Mouse (Mus musculus): Measurements from ENCODE around the gene Tmem274. TPM values are rescaled to one million over a fixed set of nuclear protein-coding genes. Genes with fewer than 3 reads are reported as not detected.

The Tmem274 gene
- polyA plus RNA-seq, 1 experiment = not detected

- DNase-seq = no peak
- no peaks in the 10 kb centered on the region for H3K27me3 ChIP-seq (replicated peaks; ENCODE audit: control insufficient read depth, insufficient read depth, low read length)
- TF ChIP-seq CTCF (conservative IDR thresholded peaks at IDR 0.05; ENCODE audit: insufficient read depth, insufficient read length, low read depth, low read length) (no peak), POLR2A (IDR thresholded peaks at IDR 0.05; ENCODE audit: low read depth, low read length) (no peak)
- WGBS = 92% methylated on average over 14 of the region's 14 CpGs
- no peak overlapping the region for H3K27ac ChIP-seq (ENCODE audit: insufficient read depth, low read depth, low read length)
- H3K4me1 ChIP-seq (ENCODE audit: control insufficient read depth, insufficient read depth, low read length) = no peaks in the 10 kb centered on the region
- H3K4me3 ChIP-seq (ENCODE audit: insufficient read depth, low read depth, low read length) = no peak overlapping the region
- H3K36me3 ChIP-seq (ENCODE audit: control insufficient read depth, insufficient read depth, low read length) = no peaks in the 10 kb centered on the region; the same call in 1 of the 2 replicates
Measured at GRCm38 (mm10) chr4:149489415-149490240, 12.4 kb downstream of the Tmem274 start.

DNA sequence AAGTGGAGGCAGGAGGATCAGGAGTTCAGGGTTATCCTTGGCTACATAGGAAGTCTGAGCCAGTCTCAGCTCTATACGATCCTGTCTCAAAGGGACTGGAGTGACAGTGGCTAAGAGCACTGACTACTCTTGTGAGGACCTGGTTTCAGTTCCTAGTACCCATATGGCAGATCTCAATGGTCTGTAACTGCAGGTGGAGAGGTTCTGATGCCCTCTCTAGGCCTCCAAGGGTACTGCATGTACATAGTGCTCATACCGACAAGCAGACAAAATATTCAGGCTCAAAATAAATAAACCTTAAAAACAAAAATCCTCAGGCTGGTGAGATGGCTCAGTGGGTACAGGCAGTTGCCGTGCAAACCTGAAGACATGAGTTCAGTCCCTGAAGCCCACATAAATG is 14.0 kb downstream of the Tmem274 start:
- TF ChIP-seq CTCF (conservative IDR thresholded peaks at IDR 0.05; ENCODE audit: insufficient read depth, insufficient read length, low read depth, low read length) = 0 out of 2 replicates have a peak, but pooled peaks have one; percentile 12
- TF ChIP-seq POLR2A (IDR thresholded peaks at IDR 0.05; ENCODE audit: low read depth, low read length) = no peak
- Histone ChIP-seq H3K36me3 (ENCODE audit: control insufficient read depth, insufficient read depth, low read length) (no peaks in the 10 kb centered on the region; the same call in 1 of the 2 replicates), H3K4me3 (ENCODE audit: insufficient read depth, low read depth, low read length) (no peak overlapping the region), H3K27ac (ENCODE audit: insufficient read depth, low read depth, low read length) (no peak overlapping the region), H3K27me3 (replicated peaks; ENCODE audit: control insufficient read depth, insufficient read depth, low read length) (no peaks in the 10 kb centered on the region), H3K4me1 (ENCODE audit: control insufficient read depth, insufficient read depth, low read length) (no peaks in the 10 kb centered on the region)
- over 99% methylated on average over 3 of the region's 3 CpGs for WGBS
- DNase-seq = no peak

GRCm38 (mm10) chr4:149496612-149497011 is 19.4 kb downstream of the Tmem274 start:
- no peaks in the 10 kb centered on the region for H3K4me1 ChIP-seq (ENCODE audit: control insufficient read depth, insufficient read depth, low read length)
- no peaks in the 10 kb centered on the region for H3K27me3 ChIP-seq (replicated peaks; ENCODE audit: control insufficient read depth, insufficient read depth, low read length)
- H3K27ac ChIP-seq (ENCODE audit: insufficient read depth, low read depth, low read length) = no peak overlapping the region
- TF ChIP-seq POLR2A (IDR thresholded peaks at IDR 0.05; ENCODE audit: low read depth, low read length) = no peak
- TF ChIP-seq CTCF (conservative IDR thresholded peaks at IDR 0.05; ENCODE audit: insufficient read depth, insufficient read length, low read depth, low read length) = no peak
- DNase-seq = no peak
- WGBS = 86% methylated on average over 2 of the region's 2 CpGs
- H3K4me3 ChIP-seq (ENCODE audit: insufficient read depth, low read depth, low read length) = no peak overlapping the region
- peaks cover 1% of the 10 kb centered on the region; the same call in 1 of the 2 replicates for H3K36me3 ChIP-seq (ENCODE audit: control insufficient read depth, insufficient read depth, low read length)

DNA sequence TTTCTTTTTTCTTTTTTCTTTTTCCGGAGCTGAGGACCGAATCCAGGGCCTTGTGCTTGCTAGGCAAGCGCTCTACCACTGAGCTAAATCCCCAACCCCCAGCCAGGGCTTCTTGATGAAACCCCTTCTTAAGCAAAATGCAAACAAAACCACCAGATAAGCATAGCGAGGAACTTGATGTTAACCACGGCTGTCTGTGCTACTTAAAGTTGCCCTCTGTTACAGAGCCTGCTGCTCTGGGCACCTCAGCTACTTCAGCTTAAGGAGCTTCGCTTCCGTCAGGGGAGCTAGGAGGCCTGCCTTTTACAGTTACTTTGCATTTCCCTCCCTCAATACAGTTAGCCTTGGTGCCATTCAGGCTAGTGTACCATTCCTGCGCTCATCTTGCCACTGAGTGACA is 21.7 kb downstream of the Tmem274 start:
- Histone ChIP-seq H3K36me3 (ENCODE audit: control insufficient read depth, insufficient read depth, low read length) (0 out of 2 replicates have a peak, but pooled peaks cover 1% of the 10 kb centered on the region), H3K4me3 (ENCODE audit: insufficient read depth, low read depth, low read length) (no peak overlapping the region), H3K4me1 (ENCODE audit: control insufficient read depth, insufficient read depth, low read length) (no peaks in the 10 kb centered on the region), H3K27me3 (replicated peaks; ENCODE audit: control insufficient read depth, insufficient read depth, low read length) (no peaks in the 10 kb centered on the region), H3K27ac (ENCODE audit: insufficient read depth, low read depth, low read length) (no peak overlapping the region)
- TF ChIP-seq CTCF (conservative IDR thresholded peaks at IDR 0.05; ENCODE audit: insufficient read depth, insufficient read length, low read depth, low read length) (no peak), POLR2A (IDR thresholded peaks at IDR 0.05; ENCODE audit: low read depth, low read length) (no peak)
- 94% methylated on average over 8 of the region's 8 CpGs for WGBS
- DNase-seq = no peak

GRCm38 (mm10) chr4:149499790-149500189 is 22.6 kb downstream of the Tmem274 start:
- H3K4me1 ChIP-seq (ENCODE audit: control insufficient read depth, insufficient read depth, low read length) = no peaks in the 10 kb centered on the region
- no peak for TF ChIP-seq CTCF (conservative IDR thresholded peaks at IDR 0.05; ENCODE audit: insufficient read depth, insufficient read length, low read depth, low read length)
- TF ChIP-seq POLR2A (IDR thresholded peaks at IDR 0.05; ENCODE audit: low read depth, low read length) = no peak
- H3K27ac ChIP-seq (ENCODE audit: insufficient read depth, low read depth, low read length) = no peak overlapping the region
- H3K27me3 ChIP-seq (replicated peaks; ENCODE audit: control insufficient read depth, insufficient read depth, low read length) = no peaks in the 10 kb centered on the region
- no peak for DNase-seq
- 0 out of 2 replicates have a peak, but pooled peaks cover 1% of the 10 kb centered on the region for H3K36me3 ChIP-seq (ENCODE audit: control insufficient read depth, insufficient read depth, low read length)
- WGBS = 78% methylated on average over 5 of the region's 5 CpGs
- H3K4me3 ChIP-seq (ENCODE audit: insufficient read depth, low read depth, low read length) = no peak overlapping the region

GRCm38 (mm10) chr4:149504363-149504762 is 27.2 kb downstream of the Tmem274 start:
- H3K27ac ChIP-seq (ENCODE audit: insufficient read depth, low read depth, low read length) = no peak overlapping the region
- DNase-seq = no peak
- no peak overlapping the region for H3K4me3 ChIP-seq (ENCODE audit: insufficient read depth, low read depth, low read length)
- H3K27me3 ChIP-seq (replicated peaks; ENCODE audit: control insufficient read depth, insufficient read depth, low read length) = no peaks in the 10 kb centered on the region
- 83% methylated on average over 5 of the region's 5 CpGs for WGBS
- TF ChIP-seq POLR2A (IDR thresholded peaks at IDR 0.05; ENCODE audit: low read depth, low read length) = no peak
- no peak for TF ChIP-seq CTCF (conservative IDR thresholded peaks at IDR 0.05; ENCODE audit: insufficient read depth, insufficient read length, low read depth, low read length)
- no peaks in the 10 kb centered on the region for H3K36me3 ChIP-seq (ENCODE audit: control insufficient read depth, insufficient read depth, low read length)
- H3K4me1 ChIP-seq (ENCODE audit: control insufficient read depth, insufficient read depth, low read length) = no peaks in the 10 kb centered on the region

- H3K27ac ChIP-seq (ENCODE audit: insufficient read depth, low read depth, low read length) = no peak overlapping the region
- TF ChIP-seq POLR2A (IDR thresholded peaks at IDR 0.05; ENCODE audit: low read depth, low read length) = no peak
- TF ChIP-seq CTCF (conservative IDR thresholded peaks at IDR 0.05; ENCODE audit: insufficient read depth, insufficient read length, low read depth, low read length) = no peak
- H3K36me3 ChIP-seq (ENCODE audit: control insufficient read depth, insufficient read depth, low read length) = no peaks in the 10 kb centered on the region
- H3K27me3 ChIP-seq (replicated peaks; ENCODE audit: control insufficient read depth, insufficient read depth, low read length) = no peaks in the 10 kb centered on the region
- 43% methylated on average over 3 of the region's 3 CpGs for WGBS
- no peaks in the 10 kb centered on the region for H3K4me1 ChIP-seq (ENCODE audit: control insufficient read depth, insufficient read depth, low read length)
- H3K4me3 ChIP-seq (ENCODE audit: insufficient read depth, low read depth, low read length) = no peak overlapping the region
- DNase-seq = no peak
Measured at GRCm38 (mm10) chr4:149504858-149505257, 27.7 kb downstream of the Tmem274 start.

Data from kidney, adult 2 months (tissue).